Mouse (Mus musculus) gastrocnemius, postnatal 25 days (tissue): ENCODE measurements around the gene Eif4g2. TPM values are rescaled to one million over a fixed set of nuclear protein-coding genes. Genes with fewer than 3 reads are reported as not detected.
A peak's percentile ranks its signal among the peaks of the same experiment; 100 is the strongest.

Experiments used
- DNase-seq: peaks from one replicate; pipeline ENCODE4 v3.0.0; 2022
- long read RNA-seq, 2 experiments: library from polyadenylated mRNA; stranded (forward); transcript quantifications; one replicate each; pipeline ENCODE4 v2.0.0; 2021
- total RNA-seq, 2 experiments: library from RNA; stranded (reverse); gene quantifications; 1 replicate in 1 of 2; 2 replicates in 1 of 2; pipeline ENCODE4 v1.2.3; 2021

Eif4g2 gene
- total RNA-seq: 100 to 1,000 TPM; 617 to 661 TPM
- long read RNA-seq, experiment 1, full-length matches to known transcripts: 120 of 195 reads
- long read RNA-seq, experiment 1, partial matches to known transcripts: 47 of 195 reads
- long read RNA-seq, experiment 1, other reads (novel, unspliced or antisense): 28 of 195 reads
- long read RNA-seq, experiment 2, full-length matches to known transcripts: 269 of 402 reads
- long read RNA-seq, experiment 2, partial matches to known transcripts: 90 of 402 reads
- long read RNA-seq, experiment 2, other reads (novel, unspliced or antisense): 43 of 402 reads

- DNase-seq: peak; percentile 100
Observed at GRCm38 (mm10) chr7:111082822-111083732, at the start of gene Eif4g2. Gene Eif4g2 (minus strand): TSS chr7:111083030.

- peak; percentile 20 for DNase-seq
Observed at GRCm38 (mm10) chr7:111132596-111132995, 49.8 kb upstream of the Eif4g2 start.

GRCm38 (mm10) chr7:111126636-111127395, 44.0 kb upstream of the Eif4g2 start:
- no peak for DNase-seq

GRCm38 (mm10) chr7:111123761-111124546, 41.1 kb upstream of the Eif4g2 start:
- no peak for DNase-seq

GRCm38 (mm10) chr7:111122531-111123130, 39.8 kb upstream of the Eif4g2 start:
- DNase-seq: peak; percentile 98

GRCm38 (mm10) chr7:111122084-111122530, 39.3 kb upstream of the Eif4g2 start:
- peak; percentile 70 for DNase-seq

- no peak for DNase-seq
Observed at GRCm38 (mm10) chr7:111121522-111121921, 38.7 kb upstream of the Eif4g2 start.

GRCm38 (mm10) chr7:111109561-111109960, 26.7 kb upstream of the Eif4g2 start:
- DNase-seq: no peak

GRCm38 (mm10) chr7:111109161-111109560, 26.3 kb upstream of the Eif4g2 start:
- no peak for DNase-seq

- DNase-seq: no peak
Observed at GRCm38 (mm10) chr7:111098196-111098595, 15.4 kb upstream of the Eif4g2 start.

- DNase-seq: no peak
Observed at GRCm38 (mm10) chr7:111095169-111095568, 12.3 kb upstream of the Eif4g2 start.

- no peak for DNase-seq
Observed at GRCm38 (mm10) chr7:111085153-111085552, 2.3 kb upstream of the Eif4g2 start.

GRCm38 (mm10) chr7:111084443-111084842, 1.6 kb upstream of the Eif4g2 start:
- no peak for DNase-seq

GRCm38 (mm10) chr7:111083733-111084120, 897 bp upstream of the Eif4g2 start:
- DNase-seq: no peak

- peak; percentile 86 for DNase-seq
Observed at GRCm38 (mm10) chr7:111082043-111082821, 598 bp downstream of the Eif4g2 start.

GRCm38 (mm10) chr7:111080876-111081275, 2.0 kb downstream of the Eif4g2 start:
- no peak for DNase-seq

- no peak for DNase-seq
Observed at GRCm38 (mm10) chr7:111080026-111080425, 2.8 kb downstream of the Eif4g2 start.

GRCm38 (mm10) chr7:111078271-111078670, 4.6 kb downstream of the Eif4g2 start:
- no peak for DNase-seq

- no peak for DNase-seq
Observed at GRCm38 (mm10) chr7:111075288-111075687, 7.5 kb downstream of the Eif4g2 start.

GRCm38 (mm10) chr7:111072410-111072809, 10.4 kb downstream of the Eif4g2 start:
- no peak for DNase-seq
